Comparison of ENCODE assay signal across 25 mouse cellular contexts in the genomic region with DNA sequence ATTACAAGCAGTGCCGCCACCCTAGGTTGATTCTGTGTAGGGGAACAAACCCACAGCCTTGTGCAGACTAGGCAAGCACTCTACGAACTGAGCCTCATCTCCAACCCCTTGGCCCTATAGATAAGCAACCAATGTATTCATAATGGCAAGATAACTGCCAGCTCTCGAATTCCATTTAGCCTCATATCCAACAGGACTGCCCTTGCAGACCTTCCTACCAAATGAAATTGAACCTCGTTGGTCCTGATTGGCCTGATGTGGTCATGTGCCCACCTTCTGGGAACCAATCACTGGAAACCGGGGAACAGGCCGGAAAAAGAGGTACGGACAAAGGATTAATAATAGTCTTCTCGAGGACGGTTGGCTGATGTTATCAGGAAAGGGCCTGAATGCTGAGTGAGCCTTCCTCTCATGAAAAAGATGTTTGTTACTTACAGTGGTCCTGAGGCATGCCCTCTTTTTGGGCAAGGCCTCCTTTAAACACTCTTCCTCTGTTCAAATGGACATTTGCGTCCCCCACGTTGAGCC. TPM values are rescaled to one million over a fixed set of nuclear protein-coding genes. Genes with fewer than 3 reads are reported as not detected.
DNase-seq lines count a peak whose midpoint lies in the region; ATAC-seq and TF ChIP-seq lines count a peak whose summit lies in the region.
"Had no signal": no experiment of that assay in that cellular context is flagged by ENCODE, and none has a peak within 500 bp of the region (broad histone marks: within the 10 kb centered on the region; RNA-seq: fewer than 3 reads in every experiment).

No protein-coding gene starts in this region.

- no peak overlapping the region for H3K4me3 ChIP-seq in liver, embryonic 14.5 days (ENCODE audit: insufficient read depth in 1 of 2, low read depth in 2 of 2, low read length in 2 of 2)
- H3K4me3 ChIP-seq in liver, embryonic 11.5 days (ENCODE audit: low read depth, low read length) = no peak overlapping the region
- H3K4me3 ChIP-seq in ES-Bruce4 (ENCODE audit: low read depth, low read length) = peak overlapping the region; percentile 47
- no peak overlapping the region for H3K4me3 ChIP-seq in kidney, embryonic 16.5 days (ENCODE audit: low read length)
- no peak overlapping the region for H3K4me3 ChIP-seq in thymus, adult 2 months (ENCODE audit: control insufficient read depth, insufficient read depth, low read length)
- H3K4me3 ChIP-seq: embryonic facial prominence, embryonic 10.5 days; intestine, embryonic 15.5 days; limb, embryonic 12.5 days; neural tube, embryonic 15.5 days; stomach, embryonic 15.5 days had no signal

- no peak overlapping the region for H3K27ac ChIP-seq in liver, embryonic 14.5 days
- no peak overlapping the region for H3K27ac ChIP-seq in liver, embryonic 11.5 days (ENCODE audit: low read depth, low read length)
- H3K27ac ChIP-seq in ES-Bruce4 (ENCODE audit: insufficient read depth, low read length) = no peak overlapping the region
- H3K27ac ChIP-seq in kidney, embryonic 16.5 days (ENCODE audit: low read length) = no peak overlapping the region
- H3K27ac ChIP-seq in thymus, adult 2 months (ENCODE audit: control insufficient read depth, insufficient read depth, low read length) = no peak overlapping the region
- H3K27ac ChIP-seq: intestine, embryonic 15.5 days; limb, embryonic 12.5 days; macrophage; neural tube, embryonic 15.5 days; stomach, embryonic 15.5 days had no signal

- H3K4me1 ChIP-seq in liver, embryonic 14.5 days (replicated peaks; ENCODE audit: control insufficient read depth in 2 of 2, insufficient read depth in 2 of 2, low read length in 1 of 2) = peaks cover 0 to 9% of the 10 kb centered on the region in 2 experiments; a peak in 3 of 4 replicates
- peaks cover 9% of the 10 kb centered on the region; the same call in 1 of the 2 replicates for H3K4me1 ChIP-seq in liver, embryonic 11.5 days (replicated peaks; ENCODE audit: control insufficient read depth, insufficient read depth, low read length)
- peaks cover 2% of the 10 kb centered on the region for H3K4me1 ChIP-seq in ES-Bruce4 (ENCODE audit: control insufficient read depth, insufficient read depth, low read length)
- peaks cover 4% of the 10 kb centered on the region; the same call in 1 of the 2 replicates for H3K4me1 ChIP-seq in kidney, embryonic 16.5 days (ENCODE audit: insufficient read depth, low read length)
- H3K4me1 ChIP-seq in thymus, adult 2 months (replicated peaks; ENCODE audit: control insufficient read depth, insufficient read depth, low read length) = no peaks in the 10 kb centered on the region

- H3K36me3 ChIP-seq in liver, embryonic 14.5 days (replicated peaks; ENCODE audit: control insufficient read depth, insufficient read depth, low read depth) = no peaks in the 10 kb centered on the region
- H3K36me3 ChIP-seq in liver, embryonic 11.5 days (ENCODE audit: control insufficient read depth, insufficient read depth, low read length) = no peaks in the 10 kb centered on the region
- H3K36me3 ChIP-seq in ES-Bruce4 (ENCODE audit: control insufficient read depth, insufficient read depth, low read length, poor library complexity, severe bottlenecking) = no peaks in the 10 kb centered on the region
- no peaks in the 10 kb centered on the region for H3K36me3 ChIP-seq in kidney, embryonic 16.5 days (ENCODE audit: insufficient read depth, low read length)
- no peaks in the 10 kb centered on the region for H3K36me3 ChIP-seq in thymus, adult 2 months (ENCODE audit: control insufficient read depth, insufficient read depth, low read length)
- H3K36me3 ChIP-seq: embryonic facial prominence, embryonic 10.5 days; intestine, embryonic 15.5 days; limb, embryonic 12.5 days; neural tube, embryonic 15.5 days; stomach, embryonic 15.5 days had no signal

- no peak overlapping the region for H3K4me2 ChIP-seq in liver, embryonic 14.5 days (ENCODE audit: low read depth)
- H3K4me2 ChIP-seq in liver, embryonic 11.5 days = no peak overlapping the region
- H3K4me2 ChIP-seq in kidney, embryonic 16.5 days (replicated peaks; ENCODE audit: low read depth, low read length) = no peak overlapping the region
- H3K4me2 ChIP-seq: intestine, embryonic 15.5 days; limb, embryonic 12.5 days; midbrain, embryonic 11.5 days; neural tube, embryonic 15.5 days; stomach, embryonic 15.5 days had no signal

- no peak overlapping the region for H3K9ac ChIP-seq in liver, embryonic 14.5 days (replicated peaks)
- no peak overlapping the region for H3K9ac ChIP-seq in liver, embryonic 11.5 days (ENCODE audit: low read depth, low read length)
- no peak overlapping the region for H3K9ac ChIP-seq in ES-Bruce4 (ENCODE audit: low read depth, poor library complexity, severe bottlenecking)
- H3K9ac ChIP-seq in kidney, embryonic 16.5 days (replicated peaks; ENCODE audit: low read length) = no peak overlapping the region
- H3K9ac ChIP-seq: intestine, embryonic 15.5 days; limb, embryonic 12.5 days; neural tube, embryonic 15.5 days; stomach, embryonic 15.5 days had no signal

- no peak for DNase-seq in liver, embryonic 14.5 days (ENCODE audit: low read depth in 3 of 3, low spot score in 3 of 3)
- DNase-seq in liver, embryonic 11.5 days (ENCODE audit: low spot score) = no peak
- peak; percentile 78 for DNase-seq in R1 (ENCODE audit: low read depth, low spot score)
- DNase-seq in kidney, adult 8-10 months = no peak
- DNase-seq in thymus, adult 2 months = no peak
- DNase-seq: adrenal gland, postnatal 10 days; B cell, adult 2 months; cerebellum, adult 9-10 months; gastrocnemius, postnatal 10 days; heart, adult 11 months; kidney, adult 9 months; kidney, postnatal 25 days; right cerebral cortex, adult 18-20 months had no signal

- TF ChIP-seq EP300 in liver, embryonic 14.5 days (IDR thresholded peaks at IDR 0.05; ENCODE audit: low read depth) = no peak
- TF ChIP-seq EP300 in ES-Bruce4 (IDR thresholded peaks at IDR 0.05; ENCODE audit: insufficient read depth, low read depth, low read length) = no peak

- ATAC-seq in liver, embryonic 14.5 days (ENCODE audit: insufficient read depth) = peak; percentile 37; the same call in 1 of the 2 replicates
- no peak for ATAC-seq in liver, embryonic 11.5 days (replicated peaks; ENCODE audit: low FRiP score)
- no peak for ATAC-seq in kidney, embryonic 16.5 days (ENCODE audit: low FRiP score, low TSS enrichment)
- ATAC-seq: forebrain, embryonic 16.5 days; hindbrain, embryonic 16.5 days; intestine, embryonic 15.5 days; lung, postnatal 0 days had no signal

- TF ChIP-seq CTCF in liver, embryonic 14.5 days (IDR thresholded peaks at IDR 0.05; ENCODE audit: low read depth) = no peak
- no peak for TF ChIP-seq CTCF in ES-Bruce4 (IDR thresholded peaks at IDR 0.05; ENCODE audit: low read depth, low read length)
- no peak for TF ChIP-seq CTCF in thymus, adult 2 months (IDR thresholded peaks at IDR 0.05; ENCODE audit: borderline replicate concordance, control insufficient read depth, extremely low read depth, insufficient read depth, low read length, poor library complexity)

- TF ChIP-seq POLR2A in ES-Bruce4 (IDR thresholded peaks at IDR 0.05; ENCODE audit: insufficient read depth, low read length) = no peak
- TF ChIP-seq POLR2A in thymus, adult 2 months (IDR thresholded peaks at IDR 0.05; ENCODE audit: control insufficient read depth, extremely low read depth, insufficient read depth, low read length, poor library complexity) = no peak

- H3K27me3 ChIP-seq in liver, embryonic 14.5 days (ENCODE audit: control insufficient read depth, insufficient read depth, low read length) = no peaks in the 10 kb centered on the region
- H3K27me3 ChIP-seq in liver, embryonic 11.5 days (replicated peaks; ENCODE audit: control insufficient read depth, insufficient read depth, low read length) = no peaks in the 10 kb centered on the region
- H3K27me3 ChIP-seq in ES-Bruce4 (ENCODE audit: control insufficient read depth, insufficient read depth, low read length, poor library complexity, severe bottlenecking) = no peaks in the 10 kb centered on the region
- H3K27me3 ChIP-seq in kidney, embryonic 16.5 days (ENCODE audit: insufficient read depth, low read length) = no peaks in the 10 kb centered on the region
- no peaks in the 10 kb centered on the region for H3K27me3 ChIP-seq in thymus, adult 2 months (ENCODE audit: control insufficient read depth, insufficient read depth, low read length)
- H3K27me3 ChIP-seq: intestine, embryonic 15.5 days; limb, embryonic 12.5 days; neural tube, embryonic 15.5 days; stomach, embryonic 15.5 days had no signal

- H3K9me3 ChIP-seq in liver, embryonic 14.5 days (ENCODE audit: control insufficient read depth, low read length) = no peaks in the 10 kb centered on the region
- no peaks in the 10 kb centered on the region for H3K9me3 ChIP-seq in liver, embryonic 11.5 days (ENCODE audit: control insufficient read depth, low read length)
- H3K9me3 ChIP-seq in ES-Bruce4 (replicated peaks; ENCODE audit: control insufficient read depth, insufficient read depth, low read length, poor library complexity, severe bottlenecking) = no peaks in the 10 kb centered on the region
- no peaks in the 10 kb centered on the region for H3K9me3 ChIP-seq in kidney, embryonic 16.5 days (ENCODE audit: low read length)
- H3K9me3 ChIP-seq: embryonic facial prominence, embryonic 10.5 days; intestine, embryonic 15.5 days; limb, embryonic 12.5 days; neural tube, embryonic 15.5 days; stomach, embryonic 15.5 days had no signal

- 49% methylated on average over 11 of the region's 11 CpGs for WGBS in liver, embryonic 14.5 days (ENCODE audit: insufficient replicate concordance)
- WGBS in liver, embryonic 11.5 days = 67% methylated on average over 11 of the region's 11 CpGs
- WGBS in kidney, embryonic 16.5 days = 88% methylated on average over 11 of the region's 11 CpGs
- 95% methylated on average over 11 of the region's 11 CpGs for WGBS in thymus, adult 2 months

RNA-seq across cellular contexts. Expression of gene Ift81, which starts 10.7 kb away (rescaled TPM):
- 0.68 and 0.93 TPM in 2 replicates for polyA plus RNA-seq in liver, embryonic 14.5 days (2012; rRNA removed)
- 2.0 and 2.2 TPM in 2 replicates for polyA plus RNA-seq in liver, embryonic 14.5 days (2014; fragmentation: Nextera tagmentation; extraction: Ambion mirVana)
- polyA plus RNA-seq in liver, embryonic 11.5 days (2014; fragmentation: Nextera tagmentation; extraction: Ambion mirVana) = 8.9 and 10.9 TPM in 2 replicates
- 31.9 and 36.9 TPM in 2 replicates for polyA plus RNA-seq in ES-Bruce4 (2011; ENCODE audit: insufficient read depth, insufficient read length, low read depth, missing spikeins)
- polyA plus RNA-seq in kidney, embryonic 16.5 days (2015; fragmentation: Nextera tagmentation; extraction: Ambion mirVana) = 33.3 and 39.6 TPM in 2 replicates
- 0.52 and 1.6 TPM in 2 replicates for polyA plus RNA-seq in thymus, adult 2 months (2012; rRNA removed)

RNA-seq across cellular contexts. Expression of gene P2rx7, which starts 18.7 kb away (rescaled TPM):
- polyA plus RNA-seq in liver, embryonic 14.5 days (2012; rRNA removed) = 0.83 and 1.7 TPM in 2 replicates
- 0.83 and 0.99 TPM in 2 replicates for polyA plus RNA-seq in liver, embryonic 14.5 days (2014; fragmentation: Nextera tagmentation; extraction: Ambion mirVana)
- 0.47 and 1.3 TPM in 2 replicates for polyA plus RNA-seq in liver, embryonic 11.5 days (2014; fragmentation: Nextera tagmentation; extraction: Ambion mirVana)
- polyA plus RNA-seq in ES-Bruce4 (2011; ENCODE audit: insufficient read depth, insufficient read length, low read depth, missing spikeins) = 2.7 and 3.5 TPM in 2 replicates
- 1.3 and 1.5 TPM in 2 replicates for polyA plus RNA-seq in kidney, embryonic 16.5 days (2015; fragmentation: Nextera tagmentation; extraction: Ambion mirVana)
- 12.9 and 18.5 TPM in 2 replicates for polyA plus RNA-seq in thymus, adult 2 months (2012; rRNA removed)
